Comparison of ENCODE assay signal across 8 mouse cellular contexts in the genomic region with DNA sequence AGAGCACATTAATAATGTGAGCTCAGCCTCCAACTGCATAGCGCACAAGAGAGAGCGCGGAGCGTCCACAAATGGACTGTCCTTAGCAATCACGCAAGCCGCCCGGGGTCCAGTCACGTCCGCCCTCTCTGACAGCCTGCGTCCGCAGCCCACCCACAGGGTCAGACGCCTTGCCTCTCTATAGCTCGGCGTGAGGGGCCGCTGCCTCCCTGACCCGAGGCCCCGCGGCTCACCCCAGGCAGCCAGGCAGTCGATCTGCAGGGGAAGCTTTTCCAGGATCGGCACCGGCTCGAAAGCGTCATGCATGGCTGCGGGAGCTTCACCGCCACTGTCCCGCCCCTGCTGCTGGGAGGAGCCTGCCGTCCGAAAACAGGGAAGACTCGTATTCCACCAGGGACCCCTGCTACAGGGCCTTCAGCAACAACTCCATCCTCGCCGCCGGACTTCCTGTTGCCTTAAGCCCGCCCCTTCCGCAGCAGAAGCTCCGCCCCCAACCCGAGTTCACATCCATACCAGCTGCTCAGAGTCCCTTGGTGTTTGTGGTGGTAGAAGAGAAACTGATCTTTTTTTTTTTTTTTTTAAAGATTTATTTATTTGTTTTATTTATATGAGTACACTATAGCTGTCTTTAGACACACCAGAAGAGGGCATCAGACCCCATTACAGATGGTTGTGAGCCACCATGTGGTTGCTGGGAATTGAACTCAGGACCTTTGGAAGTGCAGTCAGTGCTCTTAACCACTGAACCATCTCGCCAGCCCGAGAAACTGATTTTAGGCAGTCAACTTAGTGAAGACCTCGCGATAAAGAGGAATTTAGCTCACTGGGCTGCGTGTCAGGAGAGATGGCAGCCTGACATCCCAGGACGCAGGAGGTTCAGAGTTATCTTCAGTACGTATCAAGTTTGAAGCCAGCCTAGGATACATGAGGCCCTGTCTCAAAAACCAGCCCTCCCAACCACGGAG. TPM values are rescaled to one million over a fixed set of nuclear protein-coding genes. Genes with fewer than 3 reads are reported as not detected.
DNase-seq lines count a peak whose midpoint lies in the region; ATAC-seq and TF ChIP-seq lines count a peak whose summit lies in the region.

A gene (minus strand): TSS at position 456 of the 965 bp plus-strand sequence.

- H3K27me3 ChIP-seq in embryonic facial prominence, embryonic 13.5 days: no peaks in the 10 kb centered on the region
- H3K27me3 ChIP-seq in kidney, adult 2 months (replicated peaks; ENCODE audit: control insufficient read depth, insufficient read depth, low read length): no peaks in the 10 kb centered on the region
- no peaks in the 10 kb centered on the region for H3K27me3 ChIP-seq in limb, embryonic 12.5 days
- H3K27me3 ChIP-seq in midbrain, embryonic 15.5 days (replicated peaks): no peaks in the 10 kb centered on the region
- no peaks in the 10 kb centered on the region for H3K27me3 ChIP-seq in spleen, adult 2 months (ENCODE audit: control insufficient read depth, insufficient read depth, low read length)

- TF ChIP-seq CTCF in kidney, adult 2 months (conservative IDR thresholded peaks at IDR 0.05; ENCODE audit: insufficient read depth, insufficient read length, low read depth, low read length): no peak
- no peak for TF ChIP-seq CTCF in spleen, adult 2 months (IDR thresholded peaks at IDR 0.05; ENCODE audit: extremely low read depth, insufficient read depth, insufficient read length, insufficient replicate concordance)

- H3K4me2 ChIP-seq in embryonic facial prominence, embryonic 13.5 days: peak within 1 kb of the TSS; percentile 73
- peak within 1 kb of the TSS; percentile 69 for H3K4me2 ChIP-seq in limb, embryonic 12.5 days
- peak within 1 kb of the TSS; percentile 61 for H3K4me2 ChIP-seq in midbrain, embryonic 15.5 days

- H3K9ac ChIP-seq in embryonic facial prominence, embryonic 13.5 days: peak within 1 kb of the TSS; percentile 91
- peak within 1 kb of the TSS; percentile 82 for H3K9ac ChIP-seq in limb, embryonic 12.5 days (replicated peaks)
- H3K9ac ChIP-seq in midbrain, embryonic 15.5 days: peak within 1 kb of the TSS; percentile 82

- peak within 1 kb of the TSS; percentile 93 for H3K4me3 ChIP-seq in embryonic facial prominence, embryonic 13.5 days
- peak within 1 kb of the TSS; percentile 98 for H3K4me3 ChIP-seq in kidney, adult 2 months (ENCODE audit: insufficient read depth, low read depth, low read length)
- H3K4me3 ChIP-seq in limb, embryonic 12.5 days (replicated peaks): peak within 1 kb of the TSS; percentile 91
- peak within 1 kb of the TSS; percentile 95 for H3K4me3 ChIP-seq in midbrain, embryonic 15.5 days
- H3K4me3 ChIP-seq in spleen, adult 2 months (ENCODE audit: extremely low read depth, insufficient read depth, insufficient read length): peak within 1 kb of the TSS; percentile 98

- WGBS in embryonic facial prominence, embryonic 13.5 days: 11% methylated on average over 44 of the region's 44 CpGs
- WGBS in kidney, adult 2 months: 12% methylated on average over 44 of the region's 44 CpGs
- WGBS in limb, embryonic 12.5 days: 11% methylated on average over 44 of the region's 44 CpGs
- WGBS in midbrain, embryonic 15.5 days: 12% methylated on average over 44 of the region's 44 CpGs
- 9% methylated on average over 44 of the region's 44 CpGs for WGBS in spleen, adult 2 months

- ATAC-seq in embryonic facial prominence, embryonic 13.5 days (ENCODE audit: insufficient number of reproducible peaks, insufficient read depth, low FRiP score, low TSS enrichment, low read depth): peak; percentile 90
- peak; percentile 96 for ATAC-seq in limb, embryonic 12.5 days (ENCODE audit: insufficient number of reproducible peaks, insufficient read depth, low FRiP score, low TSS enrichment, low read depth)
- peak; percentile 99 for ATAC-seq in midbrain, embryonic 15.5 days (replicated peaks)

- no peaks in the 10 kb centered on the region for H3K9me3 ChIP-seq in embryonic facial prominence, embryonic 13.5 days
- H3K9me3 ChIP-seq in limb, embryonic 12.5 days: no peaks in the 10 kb centered on the region
- no peaks in the 10 kb centered on the region for H3K9me3 ChIP-seq in midbrain, embryonic 15.5 days

- TF ChIP-seq POLR2A in kidney, adult 2 months (IDR thresholded peaks at IDR 0.05; ENCODE audit: low read depth, low read length): peak; percentile 50
- peak; percentile 38; the same call in 1 of the 2 replicates for TF ChIP-seq POLR2A in spleen, adult 2 months (IDR thresholded peaks at IDR 0.05; ENCODE audit: low read depth, low read length)

- peaks cover 15% of the 10 kb centered on the region for H3K4me1 ChIP-seq in embryonic facial prominence, embryonic 13.5 days
- H3K4me1 ChIP-seq in kidney, adult 2 months (ENCODE audit: control insufficient read depth, insufficient read depth, low read length): peaks cover 5% of the 10 kb centered on the region; the same call in 1 of the 2 replicates
- H3K4me1 ChIP-seq in limb, embryonic 12.5 days (replicated peaks): peaks cover 13% of the 10 kb centered on the region
- H3K4me1 ChIP-seq in midbrain, embryonic 15.5 days: peaks cover 17% of the 10 kb centered on the region
- peaks cover 9% of the 10 kb centered on the region for H3K4me1 ChIP-seq in spleen, adult 2 months (ENCODE audit: control insufficient read depth, insufficient read depth, insufficient read length)

- peak within 1 kb of the TSS; percentile 64 for H3K27ac ChIP-seq in embryonic facial prominence, embryonic 13.5 days
- peak within 1 kb of the TSS; percentile 21; the same call in 1 of the 2 replicates for H3K27ac ChIP-seq in kidney, adult 2 months (ENCODE audit: insufficient read depth, low read depth, low read length)
- H3K27ac ChIP-seq in limb, embryonic 12.5 days: peak within 1 kb of the TSS; percentile 73
- peak within 1 kb of the TSS; percentile 76 for H3K27ac ChIP-seq in midbrain, embryonic 15.5 days
- peak within 1 kb of the TSS; percentile 43; the same call in 1 of the 2 replicates for H3K27ac ChIP-seq in spleen, adult 2 months (ENCODE audit: insufficient read depth, low read length)

- H3K36me3 ChIP-seq in embryonic facial prominence, embryonic 13.5 days: peaks cover 46% of the 10 kb centered on the region
- H3K36me3 ChIP-seq in kidney, adult 2 months (ENCODE audit: control insufficient read depth, insufficient read depth, low read length): peaks cover 3% of the 10 kb centered on the region; the same call in 1 of the 2 replicates
- H3K36me3 ChIP-seq in limb, embryonic 12.5 days: peaks cover 51% of the 10 kb centered on the region
- peaks cover 21% of the 10 kb centered on the region; the same call in 1 of the 2 replicates for H3K36me3 ChIP-seq in midbrain, embryonic 15.5 days (replicated peaks)
- peaks cover 8% of the 10 kb centered on the region for H3K36me3 ChIP-seq in spleen, adult 2 months (ENCODE audit: control insufficient read depth, insufficient read depth, low read length)

- DNase-seq in 3134 (ENCODE audit: extremely low read depth, insufficient read length, low spot score): peak; percentile 84
- DNase-seq in adrenal gland, postnatal 36 days: peak; percentile 91 to 94
- DNase-seq in heart, adult 18-20 months: peak; percentile 93 to 94
- peak; percentile 94 for DNase-seq in kidney, adult 2 months
- DNase-seq in spleen, adult 2 months (ENCODE audit: low read depth in 1 of 2, low spot score in 2 of 2): peak; percentile 65 to 85

RNA-seq across cellular contexts. Expression of the gene that starts here (rescaled TPM):
- total RNA-seq in adrenal gland, postnatal 36 days (2021): 10 to 100 TPM; 43.2 to 52.8 TPM
- 24.4 and 28.3 TPM in 2 replicates for polyA plus RNA-seq in embryonic facial prominence, embryonic 13.5 days (2015; fragmentation: Nextera tagmentation; extraction: Ambion mirVana)
- 10 to 100 TPM; 34.4 to 35.4 TPM for total RNA-seq in heart, adult 18-20 months (2021)
- 16.8 and 22.7 TPM in 2 replicates for polyA plus RNA-seq in kidney, adult 2 months (2012; rRNA removed)
- polyA plus RNA-seq in limb, embryonic 12.5 days (2016; fragmentation: Nextera tagmentation; extraction: Ambion mirVana): 28.5 and 30.1 TPM in 2 replicates
- 47.1 and 49.0 TPM in 2 replicates for polyA plus RNA-seq in midbrain, embryonic 15.5 days (2015; fragmentation: Nextera tagmentation; extraction: Ambion mirVana)
- polyA plus RNA-seq in spleen, adult 2 months (2012; rRNA removed): 16.9 and 19.7 TPM in 2 replicates

Comparison
In these comparisons a context has a peak if more than half of its experiments do, and no peak if none do; other contexts are left out.
1. Peak in every context shown above with its lines: DNase-seq, ATAC-seq, H3K4me3 ChIP-seq and H3K27ac ChIP-seq.
2. H3K27ac ChIP-seq: peak in every context shown above with its lines; median percentile 76 in midbrain, embryonic 15.5 days; 73 in limb, embryonic 12.5 days; 64 in embryonic facial prominence, embryonic 13.5 days; 43 in spleen, adult 2 months; 21 in kidney, adult 2 months.